Mouse (Mus musculus) small intestine, adult 2 months (tissue): ENCODE results near the gene Sec13.
A peak's percentile ranks its signal among the peaks of the same experiment; 100 is the strongest.

Experiments
- CTCF ChIP-seq: fragments of 200-500 bp; IDR thresholded peaks from 2 replicates; pipeline ENCODE4 v1.5.1; 2012; ENCODE audit warnings: low read depth, mild to moderate bottlenecking, control low read depth, inconsistent platforms, low read length, moderate library complexity, mixed read lengths; ENCODE audit not compliant: insufficient replicate concordance, insufficient read length; ENCODE audit errors: extremely low read depth
- POLR2A ChIP-seq: fragments of 200-500 bp; IDR thresholded peaks from 2 replicates; pipeline ENCODE4 v1.6.1; 2012; ENCODE audit warnings: low read depth, mild to moderate bottlenecking, control low read depth, inconsistent platforms, low read length, moderate library complexity

DNA sequence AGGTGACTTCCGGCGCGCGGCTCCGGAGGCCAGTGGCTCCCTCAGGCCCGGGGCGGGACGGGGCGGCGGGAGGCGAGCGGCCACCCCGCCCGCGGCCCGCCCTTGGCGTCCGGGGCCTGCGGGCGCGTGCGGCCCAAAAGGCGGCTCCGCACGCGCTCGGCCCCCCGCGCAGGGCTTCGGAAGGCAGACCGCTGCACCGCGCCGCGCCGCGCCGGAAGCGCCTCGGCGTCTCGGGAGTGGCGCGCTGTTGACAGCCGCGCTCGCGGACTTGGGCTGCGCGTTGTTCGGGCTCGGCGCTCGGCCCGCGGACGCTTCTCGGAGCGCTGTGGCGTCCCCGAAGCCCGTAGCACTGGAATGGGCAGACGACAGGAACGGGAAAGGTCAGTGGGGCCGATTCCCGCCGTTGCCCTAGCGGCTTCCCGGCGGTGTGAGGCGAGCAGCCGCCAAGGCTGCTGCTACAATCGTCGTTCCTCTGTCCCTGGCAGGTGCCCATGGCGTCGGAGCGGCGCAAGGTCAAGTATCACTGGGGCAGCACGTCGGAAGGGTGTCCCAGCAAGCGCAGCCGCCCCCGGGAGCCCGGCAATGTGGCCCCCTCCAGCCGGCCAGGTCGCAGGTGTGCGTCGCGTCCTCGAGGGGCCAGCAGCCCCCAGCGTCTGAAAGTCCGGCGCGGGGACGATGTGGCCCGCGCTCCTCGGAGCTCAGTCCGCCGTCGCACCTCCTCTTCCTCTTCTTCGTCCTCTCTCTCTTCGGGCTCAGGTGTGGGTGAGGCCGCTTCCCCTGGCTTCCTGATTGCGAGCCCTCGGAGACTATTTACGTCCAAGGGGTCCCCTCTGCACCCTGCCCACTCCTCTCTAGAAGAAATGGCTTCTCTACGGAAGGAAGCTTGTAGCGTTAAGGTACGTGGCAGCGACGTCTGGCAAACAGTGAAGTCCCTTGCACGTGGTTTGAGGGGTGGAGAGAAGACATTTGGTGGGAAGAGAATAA, 43.0 kb downstream of the Sec13 start:
- TF ChIP-seq CTCF: no peak
- 0 out of 2 replicates have a peak, but pooled peaks have one; percentile 3 for TF ChIP-seq POLR2A
